Mouse (Mus musculus) small intestine, adult 2 months (tissue): Measurements from ENCODE around the gene Atp1a1.

Source experiments
- CTCF ChIP-seq: fragments of 200-500 bp; IDR thresholded peaks from 2 replicates; pipeline ENCODE4 v1.5.1; 2012; ENCODE audit warnings: low read depth, mild to moderate bottlenecking, control low read depth, inconsistent platforms, low read length, moderate library complexity, mixed read lengths; ENCODE audit not compliant: insufficient replicate concordance, insufficient read length; ENCODE audit errors: extremely low read depth
- POLR2A ChIP-seq: fragments of 200-500 bp; IDR thresholded peaks from 2 replicates; pipeline ENCODE4 v1.6.1; 2012; ENCODE audit warnings: low read depth, mild to moderate bottlenecking, control low read depth, inconsistent platforms, low read length, moderate library complexity

GRCm38 (mm10) chr3:101644062-101644802 is 39.7 kb upstream of the Atp1a1 start:
- TF ChIP-seq POLR2A: no peak
- TF ChIP-seq CTCF: no peak
